ENCODE assay signal across 10 mouse cellular contexts in genomic region chr11:107335756-107336155, GRCm38 (mm10).
DNase-seq lines count a peak whose midpoint lies in the region; ATAC-seq lines count a peak whose summit lies in the region.
"Had no signal": no experiment of that assay in that cellular context is flagged by ENCODE, and none has a peak within 500 bp of the region (broad histone marks: within the 10 kb centered on the region; RNA-seq: fewer than 3 reads in every experiment).

No protein-coding gene starts in this region.

- ATAC-seq in kidney, embryonic 15.5 days (replicated peaks; ENCODE audit: low FRiP score), result no peak

- no peak overlapping the region for H3K4me3 ChIP-seq in kidney, embryonic 15.5 days (replicated peaks)
- H3K4me3 ChIP-seq: liver, embryonic 15.5 days had no signal

- peak overlapping the region; percentile 89 for H3K27ac ChIP-seq in kidney, embryonic 15.5 days
- H3K27ac ChIP-seq: liver, embryonic 15.5 days had no signal

- H3K9me3 ChIP-seq in kidney, embryonic 15.5 days (replicated peaks), result no peaks in the 10 kb centered on the region
- H3K9me3 ChIP-seq: liver, embryonic 15.5 days had no signal

- WGBS in kidney, embryonic 15.5 days, result 57% methylated on average over 11 of the region's 11 CpGs

- peaks cover 45% of the 10 kb centered on the region for H3K4me1 ChIP-seq in kidney, embryonic 15.5 days

- H3K4me2 ChIP-seq in kidney, embryonic 15.5 days, result peak overlapping the region; percentile 8; the same call in 1 of the 2 replicates
- H3K4me2 ChIP-seq: liver, embryonic 15.5 days had no signal

- peak; percentile 34 to 62 for DNase-seq in adrenal gland, adult (ENCODE audit: inconsistent age in 2 of 2, low spot score in 1 of 2)
- no peak for DNase-seq in adrenal gland, postnatal 25 days
- no peak for DNase-seq in kidney, postnatal 4 days
- peak; percentile 35 for DNase-seq in brain, adult 2 months (ENCODE audit: low read depth, low spot score)
- DNase-seq in heart, postnatal 14 days, result peak; percentile 29 to 39
- no peak for DNase-seq in thymus, postnatal 36 days
- DNase-seq in spleen, adult 12 weeks (ENCODE audit: low spot score), result no peak
- DNase-seq: thymus, postnatal 14 days had no signal

- intact Hi-C loops in heart, postnatal 14 days (cut with DNase I), result loop anchor here (2.0 to 5.0 kb wide), 2 partner anchors 43 to 137 kb away; partner anchors contain the start of gene Pitpnc1

- no peaks in the 10 kb centered on the region for H3K27me3 ChIP-seq in kidney, embryonic 15.5 days
- H3K27me3 ChIP-seq: liver, embryonic 15.5 days had no signal

- H3K36me3 ChIP-seq in kidney, embryonic 15.5 days, result peaks cover 7% of the 10 kb centered on the region; the same call in 1 of the 2 replicates

- no peak overlapping the region for H3K9ac ChIP-seq in kidney, embryonic 15.5 days
- H3K9ac ChIP-seq: liver, embryonic 15.5 days had no signal

Comparison
In these comparisons a context has a peak if more than half of its experiments do, and no peak if none do; other contexts are left out.
1. DNase-seq: peak in adrenal gland, adult (2 of 2), brain, adult 2 months (single experiment) and heart, postnatal 14 days (2 of 2); none in adrenal gland, postnatal 25 days (single experiment), kidney, postnatal 4 days (0 of 2), thymus, postnatal 36 days (0 of 2) and spleen, adult 12 weeks (single experiment).